Mouse (Mus musculus) gastrocnemius, postnatal 14 days (tissue): Measurements from ENCODE around the gene Xiap. TPM values are rescaled to one million over a fixed set of nuclear protein-coding genes. Genes with fewer than 3 reads are reported as not detected.
A peak's percentile ranks its signal among the peaks of the same experiment; 100 is the strongest.
"Not testable (repeated sequence)": the region's sequence is repeated elsewhere in the genome, so short reads cannot be mapped to it uniquely, and the experiment has no call there.

Experiments used
- DNase-seq: peaks from one replicate; pipeline ENCODE4 v3.0.0; 2021; ENCODE audit warnings: mixed read lengths
- intact Hi-C: fragments of 180-260 bp; cut with DNase I; formaldehyde crosslinking; loops from one replicate; pipeline ENCODE4 v1.15.1; 2025; ENCODE audit warnings: low total_unique reads
- long read RNA-seq, 2 experiments: library from polyadenylated mRNA; stranded (forward); transcript quantifications; one replicate each; pipeline ENCODE4 v2.0.0; 2021
- total RNA-seq, 2 experiments: library from RNA; stranded (reverse); gene quantifications; 2 replicates each; pipeline ENCODE4 v1.2.3; 2021

Gene Xiap
- total RNA-seq = 10 to 100 TPM; 16.9 to 19.3 TPM
- long read RNA-seq, experiment 1, partial matches to known transcripts = 0 of 3 reads
- long read RNA-seq, experiment 1, other reads (novel, unspliced or antisense) = 3 of 3 reads
- long read RNA-seq, experiment 2, partial matches to known transcripts = 0 of 2 reads
- long read RNA-seq, experiment 2, other reads (novel, unspliced or antisense) = 2 of 2 reads

GRCm38 (mm10) chrX:42059282-42060068 is at the start of gene Xiap:
Xiap (plus strand) TSS chrX:42059679.
- intact Hi-C loops = no loop called here
- no peak for DNase-seq

- intact Hi-C loops = no loop called here
- DNase-seq = no peak
Observed at GRCm38 (mm10) chrX:42012677-42013208, 46.7 kb upstream of the Xiap start.

- DNase-seq = no peak
- intact Hi-C loops = no loop called here
Observed at GRCm38 (mm10) chrX:42013776-42014175, 45.7 kb upstream of the Xiap start.

GRCm38 (mm10) chrX:42014502-42014901 is 45.0 kb upstream of the Xiap start:
- intact Hi-C loops = no loop called here
- DNase-seq = no peak

GRCm38 (mm10) chrX:42018030-42018429 is 41.4 kb upstream of the Xiap start:
- no peak for DNase-seq
- intact Hi-C loops = no loop called here

- intact Hi-C loops = no loop called here
- no peak for DNase-seq
Observed at GRCm38 (mm10) chrX:42019441-42019840, 40.0 kb upstream of the Xiap start.

DNA sequence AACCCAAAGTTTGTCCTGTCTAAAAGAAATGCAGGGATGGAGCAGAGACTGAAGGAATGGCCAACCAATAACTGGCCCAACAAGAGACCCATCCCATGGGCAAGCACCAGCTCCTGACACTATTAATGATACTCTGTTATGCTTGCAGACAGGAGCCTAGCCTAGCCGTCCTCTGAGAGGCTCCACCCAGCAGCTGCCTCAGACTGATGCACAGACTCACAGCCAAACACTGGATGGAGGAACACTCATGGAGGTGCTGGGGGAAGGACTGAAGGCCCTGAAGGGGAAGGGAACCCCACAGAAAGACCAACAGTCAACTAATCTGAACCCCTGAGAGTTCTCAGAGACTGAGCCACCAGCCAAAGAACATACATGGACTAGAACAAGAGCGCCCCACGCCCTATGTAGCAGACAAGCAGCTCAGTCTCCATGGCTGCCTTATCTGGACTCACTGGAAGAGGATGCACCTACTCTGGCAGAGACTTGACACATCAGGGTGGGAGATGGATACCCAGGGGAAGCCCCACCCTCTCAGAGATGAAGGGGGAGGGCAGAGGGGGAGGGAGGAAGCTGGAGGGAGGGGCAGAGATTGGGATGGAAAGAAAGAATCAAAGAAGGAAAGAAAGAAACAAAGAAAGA is 33.6 kb upstream of the Xiap start:
- intact Hi-C loops, DNase-seq: not testable (repeated sequence)

- intact Hi-C loops, DNase-seq: not testable (repeated sequence)
Observed at GRCm38 (mm10) chrX:42026981-42027380, 32.5 kb upstream of the Xiap start.

GRCm38 (mm10) chrX:42033111-42033693 is 26.3 kb upstream of the Xiap start:
- intact Hi-C loops = no loop called here
- DNase-seq = peak; percentile 71

DNA sequence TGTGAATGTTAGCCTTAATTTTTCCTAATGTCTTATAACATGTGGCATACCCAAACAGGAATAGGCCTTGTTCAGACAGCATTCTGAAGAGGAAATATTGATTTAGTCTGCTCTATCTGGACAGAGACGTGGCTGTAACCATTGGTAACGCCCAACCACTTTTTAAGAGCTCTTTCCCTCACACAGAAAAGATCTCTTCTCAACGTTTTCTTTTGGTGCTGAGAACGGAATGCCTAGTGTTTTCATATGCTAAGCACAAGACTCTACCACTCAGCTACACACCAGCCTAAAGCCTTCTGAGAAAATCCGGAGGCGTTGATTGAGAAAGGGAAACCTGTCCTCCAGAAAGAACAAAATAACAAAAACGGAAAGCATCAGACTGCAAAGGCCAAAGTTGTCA is 25.6 kb upstream of the Xiap start:
- intact Hi-C loops = no loop called here
- no peak for DNase-seq

- no peak for DNase-seq
- intact Hi-C loops = no loop called here
Observed at GRCm38 (mm10) chrX:42039481-42039880, 20.0 kb upstream of the Xiap start.

DNA sequence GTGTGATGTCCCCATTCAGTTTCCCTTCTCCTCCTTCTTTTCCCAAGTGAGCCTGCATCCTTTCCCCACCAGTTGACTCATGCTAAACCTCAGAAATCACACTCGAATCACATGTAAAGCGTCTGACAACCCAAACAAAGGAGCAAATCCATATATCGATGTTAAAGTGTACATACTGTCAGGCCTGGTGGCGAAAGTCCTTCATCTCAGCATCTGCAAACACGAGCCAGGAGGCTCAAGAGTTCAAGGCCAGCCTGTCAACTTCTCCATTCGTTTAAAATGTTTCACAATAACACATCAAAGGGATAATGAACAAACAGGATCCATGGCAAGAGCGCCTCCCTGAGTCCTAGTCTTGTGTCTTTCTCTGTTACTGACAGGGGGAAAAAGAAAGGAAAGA is 14.5 kb upstream of the Xiap start:
- no peak for DNase-seq
- intact Hi-C loops = no loop called here

DNA sequence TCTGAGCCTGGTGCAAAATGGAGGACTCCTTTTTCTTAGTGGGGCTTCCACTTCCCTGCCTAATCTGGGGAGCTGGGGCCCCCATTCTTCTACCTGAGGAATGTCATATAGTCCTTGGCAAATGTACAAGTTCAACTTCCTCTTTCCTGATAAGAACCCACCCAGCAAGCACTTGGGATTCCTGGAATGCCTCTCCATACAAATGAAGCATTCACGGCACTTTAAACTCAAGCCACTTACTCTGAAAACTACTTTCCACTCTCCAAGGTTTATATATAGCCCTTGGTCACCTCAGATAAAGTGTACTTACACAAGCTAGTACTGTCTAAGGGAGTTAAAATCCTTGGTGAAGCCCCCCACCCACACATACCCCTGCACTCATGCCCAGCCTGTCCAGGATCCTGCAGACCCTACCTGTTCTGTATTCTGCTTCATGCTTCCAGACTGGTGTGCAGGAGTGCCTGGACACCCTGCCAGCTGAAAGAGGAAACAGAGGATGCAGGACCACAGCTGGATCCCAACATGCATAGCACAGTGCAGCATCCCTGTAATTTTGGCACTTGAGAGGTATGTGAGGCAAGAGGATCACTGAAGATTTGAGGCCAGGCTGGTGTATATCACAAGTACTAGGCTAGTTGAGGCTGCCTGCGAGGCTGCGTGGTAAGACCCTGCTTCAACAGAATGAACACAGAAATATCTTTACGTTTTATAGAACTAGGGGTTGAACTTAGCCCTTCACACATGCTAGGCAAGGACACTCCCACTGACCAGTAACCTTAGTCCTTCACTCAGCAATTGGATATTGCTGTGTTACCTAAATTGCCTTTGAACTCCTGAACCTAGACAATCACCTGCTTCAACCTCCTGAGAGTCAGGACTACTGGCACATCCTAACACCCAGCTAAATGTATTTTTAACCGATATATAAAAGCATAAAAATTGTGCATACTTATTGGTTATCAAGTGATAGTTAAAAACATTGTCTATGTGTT is 8.5 kb upstream of the Xiap start:
- intact Hi-C loops = no loop called here
- no peak for DNase-seq

- intact Hi-C loops = no loop called here
- no peak for DNase-seq
Observed at GRCm38 (mm10) chrX:42057012-42057411, 2.5 kb upstream of the Xiap start.

DNA sequence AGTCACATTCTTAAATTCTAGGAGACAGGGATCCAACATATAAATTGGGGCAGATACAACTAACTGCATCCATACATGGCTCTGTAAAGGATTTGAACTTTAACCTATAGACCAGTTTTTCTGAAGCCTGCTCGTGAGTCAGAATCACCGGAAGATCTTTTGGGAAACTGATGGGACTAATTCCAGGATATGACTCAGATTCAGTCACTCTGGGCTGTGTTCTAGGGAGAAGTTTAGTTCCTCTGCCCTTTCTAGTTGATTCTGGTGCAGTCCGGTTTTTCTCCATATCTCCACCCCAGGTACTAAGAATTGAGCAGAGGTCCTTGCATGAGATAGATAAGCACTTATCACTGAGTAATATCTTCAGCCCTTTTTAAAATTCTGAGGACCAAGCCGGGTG is 1.6 kb upstream of the Xiap start:
- DNase-seq = no peak
- intact Hi-C loops = no loop called here

DNA sequence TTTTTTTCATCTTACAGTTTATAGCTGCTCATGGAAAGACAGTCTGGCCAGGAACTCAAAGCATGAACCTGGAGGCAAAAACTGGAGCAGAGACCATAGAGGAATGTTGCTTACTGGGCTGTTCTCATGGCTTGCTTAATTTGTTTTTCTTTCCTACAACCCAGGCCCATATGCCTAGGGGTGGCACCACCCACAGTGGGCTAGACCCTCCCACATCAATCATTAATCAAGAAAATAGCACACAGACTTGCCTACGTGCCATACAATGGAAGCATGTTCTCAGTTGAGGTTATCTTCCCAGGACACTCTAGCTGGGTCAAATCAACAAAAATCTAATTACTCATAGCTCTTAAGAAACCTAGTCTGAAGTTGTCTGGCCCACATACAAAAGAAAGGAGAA is 4.1 kb downstream of the Xiap start:
- no peak for DNase-seq
- intact Hi-C loops = no loop called here

GRCm38 (mm10) chrX:42065086-42065485 is 5.6 kb downstream of the Xiap start:
- intact Hi-C loops = no loop called here

GRCm38 (mm10) chrX:42066771-42067170 is 7.3 kb downstream of the Xiap start:
- DNase-seq = no peak
- intact Hi-C loops = no loop called here

More at GRCm38 (mm10) chrX:42065086-42065485, 5.6 kb downstream of the Xiap start:
- DNase-seq = no peak

DNA sequence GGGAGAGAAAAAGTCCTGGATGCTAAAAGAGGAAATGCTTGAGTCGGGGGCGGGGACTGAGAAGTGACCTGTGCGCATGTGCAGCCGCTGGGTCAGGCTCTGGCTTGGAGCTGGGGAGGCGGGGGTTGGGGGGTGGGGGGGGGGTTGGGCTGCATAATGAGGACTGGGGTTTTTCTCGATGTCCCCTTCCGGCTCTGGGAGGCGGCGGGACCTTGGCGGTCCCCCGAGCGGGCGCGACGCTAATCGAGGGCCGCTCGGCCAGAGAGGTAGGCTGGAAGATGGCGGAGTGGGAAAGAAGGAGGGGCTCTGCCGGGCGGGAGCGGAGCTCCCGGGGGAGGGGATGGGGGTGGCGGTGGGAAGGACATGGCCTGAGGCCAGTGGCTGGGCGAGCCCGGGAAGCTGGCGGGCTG is 8.3 kb downstream of the Xiap start:
- intact Hi-C loops = no loop called here

More for the DNA sequence above, 8.3 kb downstream of the Xiap start:
- DNase-seq = peak; percentile 71
